Mouse (Mus musculus) forebrain, embryonic 15.5 days (tissue): ENCODE data around the gene Fermt3. TPM values are rescaled to one million over a fixed set of nuclear protein-coding genes. Genes with fewer than 3 reads are reported as not detected.

Experiments
- ATAC-seq: fragments of 200-750 bp; cut with Nextera tagmentation; replicated peaks from 2 replicates; pipeline ENCODE4 v1.8.0; 2017; ENCODE audit warnings: mild to moderate bottlenecking, moderate TSS enrichment, moderate library complexity
- H3K27ac ChIP-seq: fragments of 300-500 bp; sonication (generic); replicated peaks from 2 replicates; pipeline ENCODE4 v1.5.1; 2015; ENCODE audit warnings: mild to moderate bottlenecking, inconsistent platforms
- H3K27me3 ChIP-seq: fragments of 300-500 bp; sonication (generic); 2 replicates; pipeline ENCODE4 v1.6.1; 2015; ENCODE audit warnings: inconsistent platforms
- H3K36me3 ChIP-seq: fragments of 300-500 bp; sonication (generic); 2 replicates; pipeline ENCODE4 v1.6.1; 2015; ENCODE audit warnings: mild to moderate bottlenecking, inconsistent platforms
- H3K4me1 ChIP-seq: fragments of 300-500 bp; sonication (generic); 2 replicates; pipeline ENCODE4 v1.6.1; 2015; ENCODE audit warnings: inconsistent platforms
- H3K4me2 ChIP-seq: fragments of 300-500 bp; sonication (generic); replicated peaks from 2 replicates; pipeline ENCODE4 v1.6.1; 2015; ENCODE audit warnings: mild to moderate bottlenecking, inconsistent platforms
- H3K4me3 ChIP-seq: fragments of 300-500 bp; sonication (generic); 2 replicates; pipeline ENCODE4 v1.5.1; 2015; ENCODE audit warnings: mild to moderate bottlenecking, inconsistent platforms
- H3K9ac ChIP-seq: fragments of 300-500 bp; sonication (generic); replicated peaks from 2 replicates; pipeline ENCODE4 v1.6.1; 2015; ENCODE audit warnings: mild to moderate bottlenecking, inconsistent platforms
- H3K9me3 ChIP-seq: fragments of 300-500 bp; sonication (generic); 2 replicates; pipeline ENCODE4 v1.6.1; 2016; ENCODE audit warnings: inconsistent platforms
- WGBS: fragments of 180-500 bp; shearing (Covaris S2); methylation state at CpG from one replicate; pipeline ENCODE4 v1.1.7; 2015; ENCODE audit warnings: mixed read lengths; 5-methylcytosine and 5-hydroxymethylcytosine counted together
- polyA plus RNA-seq: library from polyadenylated mRNA; unstranded; fragments of >200 nt; fragmentation: Nextera tagmentation; extraction: Ambion mirVana; gene quantifications from 2 replicates; pipeline ENCODE4 v1.2.1, GENCODE M21; 2015

Gene Fermt3
- polyA plus RNA-seq, 1 experiment from 2014 or later, result 3.6 TPM

GRCm38 (mm10) chr19:7029531-7029930 is 10.3 kb upstream of the Fermt3 start:
- WGBS, result 95% methylated on average over 5 of the region's 5 CpGs

GRCm38 (mm10) chr19:7020224-7020641 is 964 bp upstream of the Fermt3 start:
- Histone ChIP-seq H3K9me3 (no peaks in the 10 kb centered on the region), H3K4me1 (no peaks in the 10 kb centered on the region), H3K4me3 (no peak overlapping the region), H3K27ac (no peak overlapping the region), H3K9ac (no peak overlapping the region), H3K36me3 (peaks cover 66% of the 10 kb centered on the region), H3K4me2 (no peak overlapping the region), H3K27me3 (no peaks in the 10 kb centered on the region)
- WGBS, result 47% methylated on average over 3 of the region's 3 CpGs
- ATAC-seq, result no peak

More at GRCm38 (mm10) chr19:7029531-7029930, 10.3 kb upstream of the Fermt3 start:
- H3K9me3 ChIP-seq, result no peaks in the 10 kb centered on the region
- no peaks in the 10 kb centered on the region for H3K4me1 ChIP-seq
- H3K27me3 ChIP-seq, result no peaks in the 10 kb centered on the region
- ATAC-seq, result no peak
- no peak overlapping the region for H3K4me2 ChIP-seq
- H3K36me3 ChIP-seq, result peaks cover 97% of the 10 kb centered on the region
- no peak overlapping the region for H3K9ac ChIP-seq
- no peak overlapping the region for H3K27ac ChIP-seq
- H3K4me3 ChIP-seq, result no peak overlapping the region

- Histone ChIP-seq H3K4me1 (no peaks in the 10 kb centered on the region), H3K27ac (no peak overlapping the region), H3K4me3 (no peak overlapping the region), H3K9ac (no peak overlapping the region), H3K9me3 (no peaks in the 10 kb centered on the region), H3K4me2 (no peak overlapping the region), H3K27me3 (no peaks in the 10 kb centered on the region), H3K36me3 (peaks cover 51% of the 10 kb centered on the region)
- 91% methylated on average over 11 of the region's 11 CpGs for WGBS
- ATAC-seq, result no peak
Observed at GRCm38 (mm10) chr19:7018546-7018945, 723 bp downstream of the Fermt3 start.

GRCm38 (mm10) chr19:7017541-7018457 is 1.5 kb downstream of the Fermt3 start:
- Histone ChIP-seq H3K9ac (no peak overlapping the region), H3K4me1 (no peaks in the 10 kb centered on the region), H3K4me3 (no peak overlapping the region), H3K9me3 (no peaks in the 10 kb centered on the region), H3K27ac (no peak overlapping the region), H3K27me3 (no peaks in the 10 kb centered on the region), H3K36me3 (peaks cover 44% of the 10 kb centered on the region), H3K4me2 (no peak overlapping the region)
- WGBS, result 90% methylated on average over 12 of the region's 12 CpGs
- no peak for ATAC-seq

GRCm38 (mm10) chr19:7014481-7015135 is 4.7 kb downstream of the Fermt3 start:
- no peak overlapping the region for H3K9ac ChIP-seq
- H3K9me3 ChIP-seq, result no peaks in the 10 kb centered on the region
- no peaks in the 10 kb centered on the region for H3K27me3 ChIP-seq
- 92% methylated on average over 20 of the region's 20 CpGs for WGBS
- H3K4me1 ChIP-seq, result no peaks in the 10 kb centered on the region
- ATAC-seq, result no peak
- H3K27ac ChIP-seq, result no peak overlapping the region
- H3K4me3 ChIP-seq, result no peak overlapping the region
- H3K36me3 ChIP-seq, result peaks cover 12% of the 10 kb centered on the region
- no peak overlapping the region for H3K4me2 ChIP-seq

GRCm38 (mm10) chr19:7013984-7014383 is 5.3 kb downstream of the Fermt3 start:
- Histone ChIP-seq H3K9me3 (no peaks in the 10 kb centered on the region), H3K27ac (no peak overlapping the region), H3K4me3 (no peak overlapping the region), H3K4me1 (no peaks in the 10 kb centered on the region), H3K27me3 (no peaks in the 10 kb centered on the region), H3K9ac (no peak overlapping the region), H3K36me3 (0 out of 2 replicates have a peak, but pooled peaks cover 6% of the 10 kb centered on the region), H3K4me2 (no peak overlapping the region)
- no peak for ATAC-seq
- 90% methylated on average over 9 of the region's 9 CpGs for whole genome bisulfite sequencing

- Histone ChIP-seq H3K4me3 (no peak overlapping the region), H3K36me3 (0 out of 2 replicates have a peak, but pooled peaks cover 3% of the 10 kb centered on the region), H3K4me1 (no peaks in the 10 kb centered on the region), H3K27ac (no peak overlapping the region), H3K9me3 (no peaks in the 10 kb centered on the region), H3K9ac (no peak overlapping the region), H3K27me3 (no peaks in the 10 kb centered on the region), H3K4me2 (no peak overlapping the region)
- 92% methylated on average over 4 of the region's 4 CpGs for WGBS
- no peak for ATAC-seq
Observed at GRCm38 (mm10) chr19:7012426-7012825, 6.8 kb downstream of the Fermt3 start.

- no peak overlapping the region for H3K4me2 ChIP-seq
- 86% methylated on average over 9 of the region's 9 CpGs for WGBS
- no peak overlapping the region for H3K27ac ChIP-seq
Observed at GRCm38 (mm10) chr19:7006892-7007593, 12.2 kb downstream of the Fermt3 start.

GRCm38 (mm10) chr19:6999360-7000063 is 19.8 kb downstream of the Fermt3 start:
- WGBS, result 91% methylated on average over 19 of the region's 19 CpGs
- H3K4me3 ChIP-seq, result no peak overlapping the region
- H3K36me3 ChIP-seq, result 0 out of 2 replicates have a peak, but pooled peaks cover 9% of the 10 kb centered on the region
- no peak overlapping the region for H3K27ac ChIP-seq
- H3K4me1 ChIP-seq, result peaks cover 25% of the 10 kb centered on the region
- H3K9ac ChIP-seq, result no peak overlapping the region
- no peak overlapping the region for H3K4me2 ChIP-seq
- H3K9me3 ChIP-seq, result no peaks in the 10 kb centered on the region
- no peaks in the 10 kb centered on the region for H3K27me3 ChIP-seq
- no peak for ATAC-seq

More at GRCm38 (mm10) chr19:7006892-7007593, 12.2 kb downstream of the Fermt3 start:
- no peaks in the 10 kb centered on the region for H3K27me3 ChIP-seq
- H3K9me3 ChIP-seq, result no peaks in the 10 kb centered on the region
- H3K4me1 ChIP-seq, result no peaks in the 10 kb centered on the region
- no peak overlapping the region for H3K4me3 ChIP-seq
- no peaks in the 10 kb centered on the region for H3K36me3 ChIP-seq
- ATAC-seq, result no peak
- no peak overlapping the region; the same call in 1 of the 2 replicates for H3K9ac ChIP-seq

GRCm38 (mm10) chr19:6997721-6998290 is 21.5 kb downstream of the Fermt3 start:
- no peak overlapping the region for H3K27ac ChIP-seq
- H3K4me1 ChIP-seq, result peaks cover 32% of the 10 kb centered on the region
- no peaks in the 10 kb centered on the region for H3K27me3 ChIP-seq
- H3K9me3 ChIP-seq, result no peaks in the 10 kb centered on the region
- H3K36me3 ChIP-seq, result 0 out of 2 replicates have a peak, but pooled peaks cover 9% of the 10 kb centered on the region
- no peak overlapping the region for H3K4me3 ChIP-seq
- no peak overlapping the region for H3K9ac ChIP-seq
- ATAC-seq, result no peak
- H3K4me2 ChIP-seq, result no peak overlapping the region
- 75% methylated on average over 9 of the region's 9 CpGs for WGBS

- Histone ChIP-seq H3K27me3 (no peaks in the 10 kb centered on the region), H3K4me3 (peak within 1 kb of the TSS; percentile 60), H3K27ac (peak within 1 kb of the TSS; percentile 63), H3K9ac (peak within 1 kb of the TSS; percentile 67), H3K9me3 (no peaks in the 10 kb centered on the region), H3K4me1 (peaks cover 40% of the 10 kb centered on the region), H3K36me3 (0 out of 2 replicates have a peak, but pooled peaks cover 9% of the 10 kb centered on the region), H3K4me2 (peak within 1 kb of the TSS; percentile 82)
- ATAC-seq, result peak; percentile 65
- under 1% methylated on average over 24 of the region's 24 CpGs for WGBS
Observed at GRCm38 (mm10) chr19:6996006-6996405, 23.3 kb downstream of the Fermt3 start, which contains the start of the genes Nudt22 and Trpt1. Gene Nudt22, minus strand, starts transcription at chr19:6996117. Gene Trpt1, plus strand, starts transcription at chr19:6996131.
